Mouse (Mus musculus) lung, adult 2 months (tissue): ENCODE results near the gene Adad2.

Experiments
- CTCF ChIP-seq: fragments of 200-500 bp; IDR thresholded peaks from 2 replicates; pipeline ENCODE4 v1.5.1; 2011; ENCODE audit warnings: mild to moderate bottlenecking, low read length, control low read depth; ENCODE audit not compliant: insufficient read depth
- POLR2A ChIP-seq: fragments of 200-500 bp; IDR thresholded peaks from 2 replicates; pipeline ENCODE4 v1.6.1; 2011; ENCODE audit warnings: low read depth, mild to moderate bottlenecking, control low read depth, low read length, borderline replicate concordance; ENCODE audit errors: extremely low read depth

DNA sequence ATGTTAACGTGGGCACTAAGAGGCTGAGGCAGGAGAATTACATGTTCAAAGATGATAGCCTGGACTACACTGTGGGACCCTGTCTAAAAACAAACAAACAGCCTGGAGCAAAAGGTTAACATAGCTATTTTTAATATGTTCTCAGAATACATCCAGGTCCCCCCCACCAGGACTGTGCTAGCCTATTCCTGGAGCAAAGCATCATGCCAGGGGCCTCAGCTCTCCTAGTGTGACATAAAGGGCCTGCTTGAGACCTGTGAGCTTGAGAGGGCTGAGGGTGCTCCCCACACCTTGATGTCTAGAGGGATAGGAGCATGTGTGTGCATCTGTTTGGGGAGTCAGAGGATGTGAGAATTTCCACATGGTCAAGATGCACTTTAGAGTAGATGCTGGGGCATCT is 11.2 kb downstream of the Adad2 start:
- TF ChIP-seq CTCF, result no peak
- TF ChIP-seq POLR2A, result no peak
